Mouse (Mus musculus): ENCODE data around the gene Tfap2c. TPM values are rescaled to one million over a fixed set of nuclear protein-coding genes. Genes with fewer than 3 reads are reported as not detected.

The Tfap2c gene
- total RNA-seq, 2 experiments from 2014 or later = 0.12 to 0.16 TPM

DNA sequence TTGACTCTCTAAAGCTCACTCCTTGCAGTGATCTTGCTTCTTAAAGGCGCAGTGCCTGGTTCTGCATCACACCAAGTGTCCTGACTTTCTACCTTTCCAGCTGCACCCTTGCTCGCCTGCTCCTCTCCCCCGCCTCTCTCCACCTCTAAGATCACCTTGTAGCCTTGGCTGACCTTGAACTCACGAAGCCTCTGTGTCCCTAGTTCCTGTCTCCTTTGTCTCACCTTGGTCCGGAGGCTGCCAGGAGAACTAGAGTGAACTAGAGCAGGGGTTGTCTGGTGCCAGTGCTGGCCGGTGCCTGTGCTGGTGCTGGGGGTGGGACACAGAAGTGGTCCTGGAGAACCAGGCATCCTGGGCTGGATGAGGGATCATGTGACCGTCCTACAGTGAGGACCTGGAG, 44.9 kb downstream of the Tfap2c start:
- no peak for TF ChIP-seq CTCF (IDR thresholded peaks at IDR 0.05)
- intact Hi-C loops (cut with DNase I) = no loop called here
- no peak overlapping the region for H3K4me3 ChIP-seq
- no peak for DNase-seq (ENCODE audit: extremely low spot score in 1 of 2, low spot score in 2 of 2)
- no peak overlapping the region for H3K27ac ChIP-seq

DNA sequence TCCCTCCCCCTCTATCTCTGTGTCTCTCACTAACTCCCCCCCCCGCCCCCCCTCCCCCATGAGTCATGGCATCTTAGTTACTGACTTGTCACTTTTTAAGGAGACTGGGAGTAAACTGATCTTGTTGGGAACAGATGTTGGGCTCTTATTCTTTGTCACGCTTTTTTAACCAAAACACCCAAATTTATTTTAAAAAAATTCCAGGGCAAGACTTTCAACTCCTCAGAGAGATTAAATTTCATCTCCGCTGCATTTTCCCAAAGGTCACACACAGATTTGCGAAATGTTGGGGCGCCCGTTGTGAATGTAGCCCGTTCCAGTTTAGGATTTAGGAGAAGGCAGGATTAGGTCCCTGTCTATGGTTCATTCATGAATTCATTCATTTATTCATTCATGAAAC, 47.7 kb downstream of the Tfap2c start:
- no peak for TF ChIP-seq CTCF (IDR thresholded peaks at IDR 0.05)
- no peak for DNase-seq (ENCODE audit: extremely low spot score in 1 of 2, low spot score in 2 of 2)
- intact Hi-C loops (cut with DNase I) = no loop called here
- no peak overlapping the region for H3K4me3 ChIP-seq
- no peak overlapping the region for H3K27ac ChIP-seq

DNA sequence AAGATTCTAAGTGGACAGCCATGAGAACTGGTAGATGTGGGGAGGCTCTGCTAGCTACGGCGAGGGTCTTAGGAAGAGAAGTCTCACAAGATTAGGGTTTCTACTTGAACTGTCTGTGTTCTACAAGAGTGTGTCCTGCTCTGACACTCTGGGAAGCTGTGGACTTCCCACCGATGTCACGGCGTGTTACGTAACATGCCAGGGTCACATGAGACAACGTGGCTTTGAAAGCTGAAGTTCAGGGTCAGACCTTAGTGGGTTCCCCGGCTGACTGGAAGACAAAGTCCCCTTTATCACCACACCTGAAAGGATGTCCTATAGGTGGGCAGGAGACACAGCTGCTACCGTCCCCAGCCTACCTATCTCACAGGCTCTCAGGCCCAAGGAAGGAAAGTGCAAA, 48.5 kb downstream of the Tfap2c start:
- intact Hi-C loops (cut with DNase I) = no loop called here

DNA sequence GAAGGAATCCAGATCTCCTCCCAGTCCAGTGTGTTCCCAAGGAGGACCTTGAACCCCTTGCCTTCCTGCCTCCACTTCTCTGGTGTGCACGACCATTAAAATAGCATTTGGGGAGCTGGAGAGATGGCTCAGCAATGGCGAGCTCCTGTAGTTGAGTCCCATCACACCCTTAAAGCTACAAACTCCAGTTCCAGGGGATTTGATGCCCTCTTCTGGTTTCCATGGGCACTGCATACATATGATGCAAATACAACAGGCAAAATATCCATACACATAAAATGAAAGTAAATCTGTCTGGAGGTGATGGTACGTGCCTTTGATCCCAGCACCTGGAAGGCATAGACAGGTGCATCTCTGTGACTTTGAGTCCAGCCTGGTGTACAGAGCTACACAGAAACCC, 55.2 kb downstream of the Tfap2c start:
- no peak for DNase-seq (ENCODE audit: extremely low spot score in 1 of 2, low spot score in 2 of 2)
- intact Hi-C loops (cut with DNase I) = no loop called here
- Histone ChIP-seq H3K27ac (no peak overlapping the region), H3K4me3 (no peak overlapping the region)
- no peak for TF ChIP-seq CTCF (IDR thresholded peaks at IDR 0.05)

More for the DNA sequence above, 48.5 kb downstream of the Tfap2c start:
- Histone ChIP-seq H3K4me3 (no peak overlapping the region), H3K27ac (no peak overlapping the region)
- no peak for DNase-seq (ENCODE audit: extremely low spot score in 1 of 2, low spot score in 2 of 2)
- TF ChIP-seq CTCF (IDR thresholded peaks at IDR 0.05) = no peak

DNA sequence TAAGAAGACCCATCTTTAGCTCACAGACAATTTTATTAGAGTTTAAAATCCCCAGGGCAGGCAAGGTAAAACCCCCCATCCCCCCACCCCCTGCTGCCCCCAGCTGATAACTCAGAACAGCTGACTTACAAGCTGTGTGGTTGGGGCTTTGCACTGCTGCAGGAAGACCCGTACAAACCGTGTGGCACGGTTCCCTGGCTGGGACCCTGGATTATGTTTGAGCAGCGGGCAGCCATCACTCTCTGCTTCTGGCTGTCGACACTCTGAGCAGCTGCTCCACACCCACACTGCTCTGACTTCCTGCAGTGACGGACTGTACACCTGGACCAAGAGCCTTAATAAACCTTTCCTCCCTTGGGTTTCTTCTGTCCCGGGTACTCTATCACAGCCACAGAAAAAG, 56.2 kb downstream of the Tfap2c start:
- intact Hi-C loops (cut with DNase I) = no loop called here
- Histone ChIP-seq H3K4me3 (no peak overlapping the region), H3K27ac (no peak overlapping the region)
- no peak for DNase-seq (ENCODE audit: extremely low spot score in 1 of 2, low spot score in 2 of 2)
- no peak for TF ChIP-seq CTCF (IDR thresholded peaks at IDR 0.05)

DNA sequence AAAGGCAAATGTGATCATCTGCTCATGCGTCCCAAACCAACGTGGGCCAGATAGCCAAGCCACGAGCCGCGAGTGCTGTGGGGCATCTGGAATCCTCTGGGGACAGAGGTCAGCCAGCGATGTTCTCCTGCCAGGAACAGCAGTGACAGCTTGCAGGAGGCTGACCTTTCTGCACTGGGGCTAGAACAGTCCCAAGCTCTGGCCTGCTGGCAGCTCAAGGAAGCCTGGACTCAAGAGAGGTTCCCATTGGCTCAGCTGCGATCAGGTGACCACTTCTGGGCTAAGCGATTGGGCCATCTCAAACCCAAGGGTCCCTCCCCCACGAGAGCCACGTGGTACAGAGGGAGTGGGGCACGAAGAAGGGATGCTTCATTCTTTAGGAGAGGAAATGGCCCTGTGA, 58.3 kb downstream of the Tfap2c start:
- no peak for DNase-seq (ENCODE audit: extremely low spot score in 1 of 2, low spot score in 2 of 2)
- no peak for TF ChIP-seq CTCF (IDR thresholded peaks at IDR 0.05)
- Histone ChIP-seq H3K4me3 (no peak overlapping the region), H3K27ac (no peak overlapping the region)
- intact Hi-C loops (cut with DNase I) = no loop called here

Other genes with a start within 250 kb of the Tfap2c start
- 10 to 100 TPM; 10.9 to 12.6 TPM for gene Fam210b, start 204.0 kb upstream of the Tfap2c start, total RNA-seq (2021)
- 1 to 10 TPM in 1 of 2 experiments, under 1 TPM in 1; 0.87 to 1.2 TPM for gene Aurka, start 179.1 kb upstream of the Tfap2c start, total RNA-seq (2021)
- gene Cstf1, start 178.9 kb upstream of the Tfap2c start, total RNA-seq (2021) = 10 to 100 TPM; 22.1 to 23.8 TPM
- under 1 TPM; 0.16 to 0.43 TPM for gene Cass4, start 155.8 kb upstream of the Tfap2c start, total RNA-seq (2021)
- 10 to 100 TPM; 71.6 to 75.9 TPM for gene Rtf2, start 109.0 kb upstream of the Tfap2c start, total RNA-seq (2021)
- not detected for gene Gcnt7, start 91.0 kb upstream of the Tfap2c start, total RNA-seq (2021)
- under 1 TPM in 1 of 2 experiments, not detected in 1; 0.52 TPM for gene Fam209, start 77.1 kb upstream of the Tfap2c start, total RNA-seq (2021)

All from left cerebral cortex, adult 2 months (tissue).